Mouse (Mus musculus) liver, embryonic 14.5 days (tissue): ENCODE results near the gene Pigf. TPM values are rescaled to one million over a fixed set of nuclear protein-coding genes. Genes with fewer than 3 reads are reported as not detected.

Experiments used
- ATAC-seq: fragments of 200-750 bp; cut with Nextera tagmentation; 2 replicates; pipeline ENCODE4 v1.8.0; 2017; ENCODE audit warnings: moderate number of reproducible peaks, mild to moderate bottlenecking, moderate library complexity; ENCODE audit not compliant: insufficient read depth
- DNase-seq, 3 experiments: peaks; one replicate each; pipeline ENCODE4 v3.0.0-alpha.2; 2012 to 2013; ENCODE audit warnings: low read depth in 3 of 3, low spot score in 3 of 3
- H3K27ac ChIP-seq: fragments of 300-500 bp; sonication (generic); 2 replicates; pipeline ENCODE4 v1.5.1; 2014; ENCODE audit warnings: moderate library complexity, mild to moderate bottlenecking, control low read depth, inconsistent platforms
- H3K27me3 ChIP-seq: fragments of 300-500 bp; sonication (generic); 2 replicates; pipeline ENCODE4 v1.6.1; 2014; ENCODE audit warnings: mild to moderate bottlenecking, low read length, moderate library complexity; ENCODE audit not compliant: control insufficient read depth, insufficient read depth
- H3K36me3 ChIP-seq: fragments of 300-500 bp; sonication (generic); replicated peaks from 2 replicates; pipeline ENCODE4 v1.6.1; 2014; ENCODE audit warnings: low read depth; ENCODE audit not compliant: control insufficient read depth, insufficient read depth
- H3K4me1 ChIP-seq, 2 experiments: fragments of 200-500 bp in 1 of 2; fragments of 300-500 bp in 1 of 2; sonication (generic) in 1 of 2; replicated peaks; 2 replicates each; pipeline ENCODE4 v1.6.1; 2012 to 2014; ENCODE audit warnings: antibody characterized with exemption in 1 of 2, inconsistent platforms in 1 of 2, low read length in 1 of 2; ENCODE audit not compliant: control insufficient read depth in 2 of 2, insufficient read depth in 2 of 2
- H3K4me2 ChIP-seq: fragments of 300-500 bp; sonication (generic); 2 replicates; pipeline ENCODE4 v1.6.1; 2014; ENCODE audit warnings: low read depth, mild to moderate bottlenecking, control low read depth, moderate library complexity
- H3K4me3 ChIP-seq, 2 experiments: fragments of 200-500 bp in 1 of 2; fragments of 300-500 bp in 1 of 2; sonication (generic) in 1 of 2; 2 replicates each; pipeline ENCODE4 v1.5.1; 2012 to 2014; ENCODE audit warnings: low read depth in 2 of 2, low read length in 2 of 2, mild to moderate bottlenecking in 2 of 2, control low read depth in 1 of 2, inconsistent platforms in 1 of 2, moderate library complexity in 1 of 2; ENCODE audit not compliant: insufficient read depth in 1 of 2
- H3K9ac ChIP-seq: fragments of 300-500 bp; sonication (generic); replicated peaks from 2 replicates; pipeline ENCODE4 v1.6.1; 2014; ENCODE audit warnings: mild to moderate bottlenecking, control low read depth, moderate library complexity
- H3K9me3 ChIP-seq: fragments of 300-500 bp; sonication (generic); 2 replicates; pipeline ENCODE4 v1.6.1; 2016; ENCODE audit warnings: low read length, mixed read lengths; ENCODE audit not compliant: control insufficient read depth
- CTCF ChIP-seq: IDR thresholded peaks from 2 replicates; pipeline ENCODE4 v1.5.1; 2016; ENCODE audit warnings: antibody characterized with exemption, low read depth, control low read depth
- EP300 ChIP-seq: IDR thresholded peaks from 2 replicates; pipeline ENCODE4 v1.6.1; 2016; ENCODE audit warnings: antibody characterized with exemption, low read depth
- WGBS: fragments of 180-500 bp; shearing (Covaris S2); extraction: QIAGEN DNeasy Blood & Tissue Kit; methylation state at CpG from one replicate; pipeline ENCODE4 v1.1.7; 2014; ENCODE audit not compliant: insufficient replicate concordance; 5-methylcytosine and 5-hydroxymethylcytosine counted together
- polyA plus RNA-seq, 2 experiments: library from polyadenylated mRNA; depleted of rRNA in 1 of 2; stranded (reverse) in 1 of 2; unstranded in 1 of 2; fragments of >200 nt; fragmentation: Nextera tagmentation in 1 of 2; extraction: Ambion mirVana in 1 of 2; gene quantifications; 2 replicates each; pipeline versions ENCODE4 v1.2.1 to v1.2.3; 2012 to 2014

Pigf gene
- polyA plus RNA-seq, 2 experiments = 8.7 to 14.6 TPM

DNA sequence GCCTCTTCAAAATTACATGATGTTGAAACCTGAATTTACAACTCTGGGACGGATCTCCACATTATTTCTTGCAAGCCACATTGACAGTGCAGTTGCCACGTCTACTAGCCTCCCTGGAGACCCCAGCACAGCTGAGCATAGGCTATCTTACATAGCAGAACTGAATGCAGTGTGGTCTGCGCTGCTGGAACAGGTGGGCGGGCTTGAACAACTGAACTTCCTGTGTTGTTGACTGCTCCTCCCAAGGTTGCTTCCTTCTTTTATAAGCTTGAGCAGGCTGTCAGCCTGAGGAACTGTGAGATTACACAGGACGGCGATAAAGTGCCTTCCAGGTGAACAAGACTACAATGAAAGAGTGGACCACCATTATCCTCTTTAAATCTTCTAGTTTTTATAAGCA, 38.8 kb upstream of the Pigf start:
- H3K27me3 ChIP-seq = no peaks in the 10 kb centered on the region
- H3K27ac ChIP-seq = no peak overlapping the region
- no peak overlapping the region for H3K9ac ChIP-seq
- H3K36me3 ChIP-seq = no peaks in the 10 kb centered on the region
- no peak overlapping the region for H3K4me2 ChIP-seq
- TF ChIP-seq EP300 (no peak), CTCF (no peak)
- H3K4me1 ChIP-seq = no peaks in the 10 kb centered on the region
- H3K9me3 ChIP-seq = no peaks in the 10 kb centered on the region
- WGBS = 12% methylated on average over 6 of the region's 6 CpGs
- DNase-seq = no peak
- no peak overlapping the region for H3K4me3 ChIP-seq
- no peak for ATAC-seq

DNA sequence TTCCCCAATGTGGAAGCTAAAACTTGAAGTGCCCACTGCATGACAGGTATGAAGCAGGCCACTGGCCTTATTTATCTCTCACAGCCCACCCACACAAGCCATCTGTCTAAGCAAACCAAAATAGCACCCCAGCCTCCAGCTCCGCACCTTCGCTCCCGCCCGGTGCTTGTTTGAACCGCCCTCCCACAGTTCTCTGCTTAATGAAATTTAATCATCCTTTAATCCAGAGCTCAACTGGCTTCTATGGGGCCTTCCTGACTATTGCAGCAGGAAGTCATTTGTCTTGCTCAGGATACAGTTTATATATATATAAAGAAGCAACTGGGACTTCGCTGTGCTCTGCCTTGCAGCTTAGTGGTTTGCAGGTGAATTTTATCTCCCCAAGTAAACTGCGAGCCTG, 38.3 kb upstream of the Pigf start:
- ATAC-seq (no peak), DNase-seq (no peak)
- Histone ChIP-seq H3K4me1 (no peaks in the 10 kb centered on the region), H3K36me3 (no peaks in the 10 kb centered on the region), H3K4me2 (no peak overlapping the region), H3K9ac (no peak overlapping the region), H3K9me3 (no peaks in the 10 kb centered on the region), H3K27ac (no peak overlapping the region), H3K27me3 (no peaks in the 10 kb centered on the region), H3K4me3 (no peak overlapping the region)
- no peak for TF ChIP-seq EP300
- no peak for TF ChIP-seq CTCF
- 62% methylated on average over 7 of the region's 7 CpGs for WGBS

DNA sequence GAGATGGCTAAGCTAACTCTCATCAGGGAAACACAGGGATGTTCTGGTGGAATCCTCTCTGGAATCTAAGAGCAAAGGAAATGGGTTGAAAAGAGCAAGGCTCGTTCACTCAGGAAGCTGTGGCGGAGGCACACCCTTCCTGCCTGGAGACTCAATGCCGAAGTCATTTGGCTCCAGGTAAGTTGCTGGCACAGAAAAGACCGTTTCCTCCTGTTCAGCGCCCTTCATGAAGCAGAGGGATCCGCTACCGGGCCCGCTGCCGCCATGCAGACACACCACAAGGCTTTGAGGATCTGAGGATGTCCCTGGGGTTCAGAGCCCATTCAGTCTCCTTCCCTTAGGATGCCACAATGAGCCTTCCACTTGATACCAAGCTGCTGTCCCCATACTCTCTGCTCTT, 37.4 kb upstream of the Pigf start:
- no peaks in the 10 kb centered on the region for H3K4me1 ChIP-seq
- TF ChIP-seq EP300 (no peak), CTCF (no peak)
- no peak for DNase-seq
- H3K9me3 ChIP-seq = no peaks in the 10 kb centered on the region
- H3K4me3 ChIP-seq = no peak overlapping the region
- no peak overlapping the region for H3K27ac ChIP-seq
- no peak overlapping the region for H3K4me2 ChIP-seq
- no peaks in the 10 kb centered on the region for H3K27me3 ChIP-seq
- H3K9ac ChIP-seq = no peak overlapping the region
- ATAC-seq = no peak
- H3K36me3 ChIP-seq = no peaks in the 10 kb centered on the region
- 64% methylated on average over 9 of the region's 9 CpGs for WGBS

DNA sequence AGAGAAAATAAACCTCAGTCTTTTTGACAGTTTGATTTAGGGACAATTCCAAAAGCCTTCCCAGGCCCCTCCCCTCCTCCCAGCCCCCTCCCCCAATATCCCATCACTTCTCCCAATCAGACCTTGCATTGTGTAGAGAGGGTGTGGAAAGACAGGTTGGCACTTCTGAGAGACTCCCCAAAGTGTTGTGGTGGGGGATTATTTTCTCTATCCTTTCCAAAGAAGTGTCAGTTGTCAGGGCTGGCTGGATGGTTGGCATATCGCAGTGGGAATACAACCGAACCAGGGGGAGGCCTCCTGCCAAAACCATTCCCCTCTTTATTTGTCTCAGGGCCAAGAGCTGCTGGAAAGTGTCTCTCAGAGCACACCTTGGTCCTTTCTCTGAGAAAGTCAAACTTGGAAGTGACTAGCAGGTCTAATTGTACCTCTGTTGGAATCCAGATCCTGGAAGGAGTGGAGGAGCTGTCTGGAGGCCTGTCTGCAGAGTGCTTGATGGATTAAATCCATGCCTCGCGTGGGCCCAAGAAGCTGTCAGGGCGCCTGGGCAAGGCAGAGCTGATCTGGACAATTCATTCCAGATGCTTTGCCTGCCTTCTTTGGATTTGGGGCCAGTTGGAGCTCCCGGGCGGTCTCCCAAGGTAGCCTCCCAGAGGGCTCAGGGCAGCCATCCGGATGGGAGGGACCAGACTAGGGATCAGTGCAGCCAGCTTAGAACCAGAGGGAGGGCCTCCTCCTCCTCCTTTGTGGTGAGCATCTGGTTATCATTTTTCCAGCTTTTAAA, 32.5 kb upstream of the Pigf start:
- DNase-seq = no peak
- Histone ChIP-seq H3K27me3 (no peaks in the 10 kb centered on the region), H3K4me3 (no peak overlapping the region), H3K27ac (no peak overlapping the region), H3K9ac (no peak overlapping the region), H3K36me3 (no peaks in the 10 kb centered on the region), H3K4me1 (0 out of 4 replicates have a peak, but pooled peaks cover 0 to 2% of the 10 kb centered on the region in 2 experiments), H3K9me3 (no peaks in the 10 kb centered on the region), H3K4me2 (no peak overlapping the region)
- no peak for TF ChIP-seq EP300
- ATAC-seq = no peak
- 72% methylated on average over 8 of the region's 8 CpGs for WGBS

DNA sequence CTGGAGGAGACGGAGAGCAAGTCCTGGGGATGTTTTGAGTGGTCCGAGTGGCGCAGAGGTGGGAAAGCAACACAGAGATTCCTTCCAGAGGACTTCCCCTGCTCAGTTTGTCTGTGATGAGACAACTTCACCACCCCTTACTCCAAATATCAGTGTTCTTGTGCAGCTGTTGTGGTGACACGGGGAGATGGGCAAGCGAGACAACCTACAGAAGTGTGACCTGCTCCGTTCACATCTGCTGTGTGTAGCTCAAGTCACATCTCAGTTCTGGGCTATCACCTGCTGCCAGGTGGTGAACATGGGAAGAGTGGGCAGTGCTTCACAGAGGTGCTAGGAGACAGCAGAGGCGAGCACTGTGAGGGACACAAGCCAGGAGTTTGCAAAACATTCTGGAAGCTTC, 31.6 kb upstream of the Pigf start:
- Histone ChIP-seq H3K36me3 (no peaks in the 10 kb centered on the region), H3K4me2 (no peak overlapping the region), H3K27ac (no peak overlapping the region), H3K4me1 (0 out of 4 replicates have a peak, but pooled peaks cover 0 to 2% of the 10 kb centered on the region in 2 experiments), H3K27me3 (no peaks in the 10 kb centered on the region), H3K9me3 (no peaks in the 10 kb centered on the region), H3K9ac (no peak overlapping the region), H3K4me3 (no peak overlapping the region)
- TF ChIP-seq EP300 (no peak), CTCF (no peak)
- 72% methylated on average over 7 of the region's 7 CpGs for WGBS
- no peak for DNase-seq
- no peak for ATAC-seq
